Mouse (Mus musculus): Measurements from ENCODE around the gene Wnt7a.

Wnt7a gene

GRCm38 (mm10) chr6:91383871-91384270 lies 27.3 kb downstream of the Wnt7a start:
- DNase-seq = no peak

GRCm38 (mm10) chr6:91383303-91383702 lies 27.9 kb downstream of the Wnt7a start:
- DNase-seq = no peak

- DNase-seq = no peak
Observed at GRCm38 (mm10) chr6:91379871-91380270, 31.3 kb downstream of the Wnt7a start.

- DNase-seq = peak in 1 of 2 experiments; percentile 2
Observed at GRCm38 (mm10) chr6:91379266-91379665, 31.9 kb downstream of the Wnt7a start.

GRCm38 (mm10) chr6:91372977-91373376 lies 38.2 kb downstream of the Wnt7a start:
- DNase-seq = no peak

- no peak for DNase-seq
Observed at GRCm38 (mm10) chr6:91372586-91372971, 38.6 kb downstream of the Wnt7a start.

GRCm38 (mm10) chr6:91371912-91372585 lies 39.1 kb downstream of the Wnt7a start:
- no peak for DNase-seq

GRCm38 (mm10) chr6:91366781-91367180 lies 44.4 kb downstream of the Wnt7a start:
- DNase-seq = peak; percentile 62 to 75

- no peak for DNase-seq
Observed at GRCm38 (mm10) chr6:91365480-91365879, 45.7 kb downstream of the Wnt7a start.

- DNase-seq = no peak
Observed at GRCm38 (mm10) chr6:91362756-91363155, 48.4 kb downstream of the Wnt7a start.

GRCm38 (mm10) chr6:91360998-91361397 lies 50.2 kb downstream of the Wnt7a start:
- DNase-seq = no peak

- no peak for DNase-seq
Observed at GRCm38 (mm10) chr6:91360371-91360690, 50.8 kb downstream of the Wnt7a start.

- no peak for DNase-seq
Observed at GRCm38 (mm10) chr6:91359672-91360370, 51.3 kb downstream of the Wnt7a start.

- no peak for DNase-seq
Observed at GRCm38 (mm10) chr6:91358866-91359656, 52.1 kb downstream of the Wnt7a start.

- DNase-seq = no peak
Observed at GRCm38 (mm10) chr6:91358394-91358793, 52.8 kb downstream of the Wnt7a start.

GRCm38 (mm10) chr6:91357238-91357876 lies 53.8 kb downstream of the Wnt7a start:
- DNase-seq = no peak

- no peak for DNase-seq
Observed at GRCm38 (mm10) chr6:91349620-91350019, 61.5 kb downstream of the Wnt7a start.

GRCm38 (mm10) chr6:91347721-91348120 lies 63.4 kb downstream of the Wnt7a start:
- no peak for DNase-seq

GRCm38 (mm10) chr6:91346906-91347156 lies 64.3 kb downstream of the Wnt7a start:
- DNase-seq = no peak

- no peak for DNase-seq
Observed at GRCm38 (mm10) chr6:91346071-91346905, 64.9 kb downstream of the Wnt7a start.

GRCm38 (mm10) chr6:91345091-91345490 lies 66.1 kb downstream of the Wnt7a start:
- no peak for DNase-seq

- DNase-seq = peak in 1 of 2 experiments; percentile 37
Observed at GRCm38 (mm10) chr6:91339612-91340246, 71.4 kb downstream of the Wnt7a start.

Measured in kidney, postnatal 25 days (tissue).